Mouse (Mus musculus) E14TG2a.4 (cell line): ENCODE data around the gene Zfp819.

Experiments
- H3K27me3 ChIP-seq: 2 replicates; pipeline ENCODE4 v1.6.1; 2014; ENCODE audit warnings: low read length, control low read depth; ENCODE audit not compliant: insufficient read depth
- H3K36me3 ChIP-seq: 2 replicates; pipeline ENCODE4 v1.6.1; 2014; ENCODE audit warnings: low read length, control low read depth; ENCODE audit not compliant: insufficient read depth
- H3K4me1 ChIP-seq: replicated peaks from 2 replicates; pipeline ENCODE4 v1.6.1; 2014; ENCODE audit warnings: low read depth, low read length, control low read depth
- H3K4me3 ChIP-seq: replicated peaks from 2 replicates; pipeline ENCODE4 v1.5.1; 2014; ENCODE audit warnings: mild to moderate bottlenecking, low read length
- H3K9me3 ChIP-seq: 2 replicates; pipeline ENCODE4 v1.6.1; 2014; ENCODE audit warnings: low read length, control low read depth
- CTCF ChIP-seq: conservative IDR thresholded peaks from 2 replicates; pipeline ENCODE4 v1.5.1; 2014; ENCODE audit warnings: low read length
- NANOG ChIP-seq: IDR thresholded peaks from 2 replicates; pipeline ENCODE4 v1.6.1; 2014; ENCODE audit warnings: borderline replicate concordance, low read length, mixed read lengths
- POU5F1 ChIP-seq: IDR thresholded peaks from 2 replicates; pipeline ENCODE4 v1.6.1; 2014; ENCODE audit warnings: low read length, borderline replicate concordance

The Zfp819 gene

DNA sequence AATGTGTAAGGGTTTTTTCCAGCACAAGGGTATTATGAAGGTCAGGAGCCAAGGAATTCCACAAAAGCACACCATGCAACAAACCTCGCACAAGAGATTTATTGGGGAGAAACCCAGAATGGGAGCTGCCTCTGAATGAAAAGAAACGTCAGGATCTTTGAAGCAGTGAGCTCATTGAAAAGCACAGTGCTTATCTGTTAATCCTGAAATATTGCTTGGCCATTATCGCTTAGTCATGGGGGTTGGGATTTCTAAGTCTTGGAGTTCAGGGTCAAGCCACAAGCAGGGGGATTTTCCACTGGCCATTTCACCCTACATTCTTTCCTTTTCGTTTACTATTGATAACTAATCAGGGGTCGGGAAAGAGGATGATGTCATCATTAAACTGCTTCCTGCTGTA is 5.1 kb upstream of the Zfp819 start:
- Histone ChIP-seq H3K36me3 (no peaks in the 10 kb centered on the region), H3K9me3 (peaks cover 6% of the 10 kb centered on the region; the same call in 1 of the 2 replicates), H3K4me1 (peaks cover 65% of the 10 kb centered on the region), H3K27me3 (no peaks in the 10 kb centered on the region), H3K4me3 (peak overlapping the region; percentile 61)
- TF ChIP-seq POU5F1, result no peak
- TF ChIP-seq CTCF, result no peak
- no peak for TF ChIP-seq NANOG

- no peak for TF ChIP-seq CTCF
- no peak for TF ChIP-seq NANOG
- no peak for TF ChIP-seq POU5F1
- H3K36me3 ChIP-seq, result peaks cover 21% of the 10 kb centered on the region
- no peaks in the 10 kb centered on the region for H3K27me3 ChIP-seq
- H3K4me3 ChIP-seq, result peak overlapping the region; percentile 85
- peaks cover 63% of the 10 kb centered on the region for H3K4me1 ChIP-seq
- peaks cover 6% of the 10 kb centered on the region; the same call in 1 of the 2 replicates for H3K9me3 ChIP-seq
These were observed 846 bp downstream of the Zfp819 start for GRCm38 (mm10) chr7:43607743-43608287.

DNA sequence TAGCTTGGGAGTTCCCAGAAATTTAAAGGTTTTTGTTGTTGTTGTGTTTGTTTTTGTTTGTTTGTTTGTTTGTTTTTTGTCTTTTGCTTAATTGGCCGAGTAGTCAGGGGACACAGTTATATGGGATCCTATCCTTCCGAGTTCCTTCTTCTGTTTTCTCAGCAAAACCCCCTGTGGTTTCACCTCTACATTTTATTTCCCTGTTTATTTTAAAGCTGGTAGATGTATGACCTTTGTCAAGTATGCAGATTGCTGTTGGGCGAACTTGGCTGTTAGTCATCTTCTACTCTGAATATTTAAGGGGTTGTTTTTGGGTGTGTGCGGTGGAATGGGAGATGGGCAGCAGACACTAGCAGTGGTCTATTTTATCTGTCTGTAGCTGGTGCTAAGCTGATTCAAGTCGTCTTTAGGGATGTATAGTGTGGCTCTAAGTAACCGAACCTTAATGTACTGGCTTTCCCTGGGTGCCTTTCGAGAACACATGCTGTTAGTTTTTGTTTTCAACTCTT is 1.4 kb downstream of the Zfp819 start:
- Histone ChIP-seq H3K4me1 (peaks cover 59% of the 10 kb centered on the region), H3K27me3 (no peaks in the 10 kb centered on the region), H3K9me3 (peaks cover 6% of the 10 kb centered on the region; the same call in 1 of the 2 replicates), H3K4me3 (peak overlapping the region; percentile 85), H3K36me3 (peaks cover 27% of the 10 kb centered on the region)
- no peak for TF ChIP-seq CTCF
- TF ChIP-seq NANOG, result no peak
- TF ChIP-seq POU5F1, result no peak

GRCm38 (mm10) chr7:43613816-43614551 is 7.0 kb downstream of the Zfp819 start:
- no peak for TF ChIP-seq NANOG
- TF ChIP-seq POU5F1, result no peak
- no peak for TF ChIP-seq CTCF
- Histone ChIP-seq H3K27me3 (no peaks in the 10 kb centered on the region), H3K9me3 (no peaks in the 10 kb centered on the region), H3K4me1 (peaks cover 47% of the 10 kb centered on the region), H3K36me3 (peaks cover 82% of the 10 kb centered on the region), H3K4me3 (no peak overlapping the region)

- Histone ChIP-seq H3K27me3 (no peaks in the 10 kb centered on the region), H3K36me3 (peaks cover 31% of the 10 kb centered on the region), H3K4me1 (peaks cover 11% of the 10 kb centered on the region), H3K4me3 (no peak overlapping the region), H3K9me3 (no peaks in the 10 kb centered on the region)
- TF ChIP-seq POU5F1, result no peak
- no peak for TF ChIP-seq NANOG
- TF ChIP-seq CTCF, result no peak
These were observed 16.0 kb downstream of the Zfp819 start for GRCm38 (mm10) chr7:43622927-43623326.

- Histone ChIP-seq H3K9me3 (no peaks in the 10 kb centered on the region), H3K27me3 (no peaks in the 10 kb centered on the region), H3K4me1 (peaks cover 11% of the 10 kb centered on the region), H3K36me3 (peaks cover 22% of the 10 kb centered on the region), H3K4me3 (peak overlapping the region; percentile 70)
- TF ChIP-seq POU5F1 (no peak), NANOG (no peak), CTCF (no peak)
These were observed 16.9 kb downstream of the Zfp819 start for GRCm38 (mm10) chr7:43623819-43624218.

- Histone ChIP-seq H3K4me1 (peaks cover 11% of the 10 kb centered on the region), H3K27me3 (no peaks in the 10 kb centered on the region), H3K9me3 (no peaks in the 10 kb centered on the region), H3K36me3 (peaks cover 9% of the 10 kb centered on the region), H3K4me3 (peak overlapping the region; percentile 66)
- no peak for TF ChIP-seq CTCF
These were observed 18.1 kb downstream of the Zfp819 start for GRCm38 (mm10) chr7:43625065-43625464.

DNA sequence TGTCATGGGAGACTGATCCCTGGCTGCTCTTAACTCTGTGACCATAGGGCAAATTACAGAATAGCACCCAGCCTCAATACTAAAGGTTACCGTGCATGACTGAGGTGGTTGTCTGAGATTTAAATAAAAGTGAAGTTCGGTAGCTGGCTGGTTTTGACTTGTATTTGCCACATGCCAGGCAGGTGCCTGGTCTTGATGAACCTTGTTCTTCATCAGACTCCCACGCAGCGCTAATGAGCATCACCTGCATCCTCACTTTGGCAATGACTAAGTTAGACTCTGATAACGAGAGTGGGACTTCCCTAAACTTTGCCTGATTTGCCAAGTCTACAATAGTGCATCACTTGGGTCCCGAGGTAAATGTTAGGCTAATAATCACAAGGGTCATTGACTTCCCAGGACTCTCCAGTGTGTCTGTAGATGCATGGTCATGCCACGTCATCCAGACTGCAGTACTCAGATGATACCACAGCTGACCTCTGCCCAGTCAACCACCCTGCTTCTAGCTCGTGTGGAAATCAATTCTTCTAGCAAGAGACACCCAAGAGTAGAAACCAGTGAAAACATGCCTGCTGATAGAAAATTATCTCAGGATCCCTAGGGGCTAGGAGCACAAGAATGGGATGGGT is 18.9 kb downstream of the Zfp819 start:
- no peaks in the 10 kb centered on the region for H3K9me3 ChIP-seq
- no peak overlapping the region for H3K4me3 ChIP-seq
- TF ChIP-seq CTCF (no peak), NANOG (no peak), POU5F1 (no peak)
- no peaks in the 10 kb centered on the region for H3K27me3 ChIP-seq
- H3K36me3 ChIP-seq, result 0 out of 2 replicates have a peak, but pooled peaks cover 2% of the 10 kb centered on the region
- peaks cover 11% of the 10 kb centered on the region for H3K4me1 ChIP-seq
